Mouse (Mus musculus): ENCODE data around the gene Lmbr1l.

- TF ChIP-seq MAX (IDR thresholded peaks at IDR 0.05; ENCODE audit: low read depth) (no peak), MYOD1 (IDR thresholded peaks at IDR 0.05; ENCODE audit: control insufficient read depth in 1 of 3, insufficient read length in 2 of 3, low read depth in 2 of 3) (no peak), USF1 (IDR thresholded peaks at IDR 0.05; ENCODE audit: low read depth) (no peak), POLR2AphosphoS2 (IDR thresholded peaks at IDR 0.05; ENCODE audit: insufficient read length, low read depth) (no peak), MYOG (IDR thresholded peaks at IDR 0.05; ENCODE audit: control insufficient read depth in 1 of 3, insufficient read depth in 1 of 3, insufficient read length in 2 of 3, low read depth in 2 of 3) (no peak)
Observed at GRCm38 (mm10) chr15:98883661-98884060, 34.4 kb downstream of the Lmbr1l start.
